Mouse (Mus musculus) cortical plate, adult 2 months (tissue): ENCODE measurements around the gene Rpain.

Source experiments
- CTCF ChIP-seq: fragments of 200-500 bp; IDR thresholded peaks from 2 replicates; pipeline ENCODE4 v1.5.1; 2011; ENCODE audit warnings: mild to moderate bottlenecking, control low read depth, low read length; ENCODE audit not compliant: insufficient read depth; ENCODE audit errors: extremely low read depth
- POLR2A ChIP-seq: fragments of 200-500 bp; IDR thresholded peaks from 2 replicates; pipeline ENCODE4 v1.6.1; 2011; ENCODE audit warnings: mild to moderate bottlenecking, low read length, control low read depth; ENCODE audit not compliant: insufficient read depth; ENCODE audit errors: extremely low read depth

- no peak for TF ChIP-seq POLR2A
- TF ChIP-seq CTCF: no peak
These were observed 2.6 kb downstream of the Rpain start for GRCm38 (mm10) chr11:70972586-70972985.
